Mouse (Mus musculus) forebrain, embryonic 16.5 days (tissue): ENCODE measurements at regions not wholly inside any gene's neighbourhood (a gene's known extent, or its start where the extent isn't known, plus 50 kb on each side); places are given as distances from the start of the nearest gene placed in this dataset.

ENCODE experiments used
- ATAC-seq: fragments of 200-750 bp; cut with Nextera tagmentation; 2 replicates; pipeline ENCODE4 v1.8.0; 2017; ENCODE audit warnings: mild to moderate bottlenecking, moderate library complexity
- H3K27ac ChIP-seq: fragments of 300-500 bp; sonication (generic); 2 replicates; pipeline ENCODE4 v1.5.1; 2014; ENCODE audit warnings: low read length, control low read depth
- H3K27me3 ChIP-seq: fragments of 300-500 bp; sonication (generic); replicated peaks from 2 replicates; pipeline ENCODE4 v1.6.1; 2014; ENCODE audit warnings: low read length; ENCODE audit not compliant: control insufficient read depth, insufficient read depth
- H3K36me3 ChIP-seq: fragments of 300-500 bp; sonication (generic); 2 replicates; pipeline ENCODE4 v1.6.1; 2014; ENCODE audit not compliant: control insufficient read depth, insufficient read depth
- H3K4me1 ChIP-seq: fragments of 300-500 bp; sonication (generic); replicated peaks from 2 replicates; pipeline ENCODE4 v1.6.1; 2014; ENCODE audit warnings: low read length; ENCODE audit not compliant: control insufficient read depth, insufficient read depth
- H3K4me2 ChIP-seq: fragments of 300-500 bp; sonication (generic); 2 replicates; pipeline ENCODE4 v1.6.1; 2014; ENCODE audit warnings: mild to moderate bottlenecking, low read length, control low read depth
- H3K4me3 ChIP-seq: fragments of 300-500 bp; sonication (generic); replicated peaks from 2 replicates; pipeline ENCODE4 v1.5.1; 2014; ENCODE audit warnings: mild to moderate bottlenecking, low read length, control low read depth
- H3K9ac ChIP-seq: fragments of 300-500 bp; sonication (generic); replicated peaks from 2 replicates; pipeline ENCODE4 v1.6.1; 2014; ENCODE audit warnings: low read depth, low read length, control low read depth
- H3K9me3 ChIP-seq: fragments of 300-500 bp; sonication (generic); 2 replicates; pipeline ENCODE4 v1.6.1; 2016; ENCODE audit warnings: low read length; ENCODE audit not compliant: control insufficient read depth
- WGBS: fragments of 180-500 bp; shearing (Covaris S2); extraction: QIAGEN DNeasy Blood & Tissue Kit; methylation state at CpG from one replicate; pipeline ENCODE4 v1.1.7; 2014; 5-methylcytosine and 5-hydroxymethylcytosine counted together

DNA sequence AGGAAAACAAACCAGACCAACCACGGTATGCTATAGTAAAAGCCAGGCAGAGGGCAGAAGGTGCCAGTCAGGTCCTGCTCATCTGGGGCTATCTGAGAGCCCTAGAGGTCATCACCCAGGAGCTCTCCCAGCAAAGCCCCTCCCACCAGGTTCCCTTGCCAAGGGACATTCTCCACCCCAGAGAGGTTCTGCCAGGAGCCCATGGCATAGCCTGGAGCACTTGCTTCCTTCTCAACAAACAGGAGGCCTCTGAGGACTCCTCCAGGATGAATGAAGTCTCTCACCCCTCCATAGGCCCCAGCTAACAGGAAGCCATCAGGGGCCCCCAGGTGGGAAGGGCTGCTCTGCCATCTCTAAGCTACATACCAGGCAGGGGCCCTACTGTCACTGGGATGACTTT, 70.0 kb downstream of the Zfp36l2 start:
- 89% methylated on average over 1 of the region's 1 CpGs for WGBS
- H3K27ac ChIP-seq: no peak overlapping the region
- no peaks in the 10 kb centered on the region for H3K9me3 ChIP-seq
- H3K9ac ChIP-seq: no peak overlapping the region
- no peak overlapping the region for H3K4me3 ChIP-seq
- no peaks in the 10 kb centered on the region for H3K27me3 ChIP-seq
- H3K36me3 ChIP-seq: no peaks in the 10 kb centered on the region
- no peak overlapping the region for H3K4me2 ChIP-seq
- ATAC-seq: no peak
- peaks cover 7% of the 10 kb centered on the region for H3K4me1 ChIP-seq

GRCm38 (mm10) chr17:84116340-84117279, 71.1 kb downstream of the Zfp36l2 start:
- Histone ChIP-seq H3K27me3 (no peaks in the 10 kb centered on the region), H3K4me3 (no peak overlapping the region), H3K4me2 (no peak overlapping the region), H3K9ac (no peak overlapping the region), H3K27ac (no peak overlapping the region), H3K9me3 (no peaks in the 10 kb centered on the region), H3K36me3 (no peaks in the 10 kb centered on the region), H3K4me1 (peaks cover 11% of the 10 kb centered on the region)
- 0 out of 2 replicates have a peak, but pooled peaks have one; percentile 4 for ATAC-seq
- WGBS: 86% methylated on average over 17 of the region's 17 CpGs

- WGBS: 37% methylated on average over 3 of the region's 3 CpGs
- Histone ChIP-seq H3K9me3 (no peaks in the 10 kb centered on the region), H3K36me3 (no peaks in the 10 kb centered on the region), H3K9ac (no peak overlapping the region), H3K4me3 (no peak overlapping the region), H3K27me3 (no peaks in the 10 kb centered on the region), H3K4me2 (no peak overlapping the region), H3K4me1 (peaks cover 11% of the 10 kb centered on the region), H3K27ac (no peak overlapping the region)
- peak; percentile 56 for ATAC-seq
Observed at GRCm38 (mm10) chr17:84115957-84116339, 71.8 kb downstream of the Zfp36l2 start.

- no peak for ATAC-seq
- H3K4me2 ChIP-seq: no peak overlapping the region
- H3K4me3 ChIP-seq: no peak overlapping the region
- H3K27me3 ChIP-seq: no peaks in the 10 kb centered on the region
- H3K36me3 ChIP-seq: no peaks in the 10 kb centered on the region
- 76% methylated on average over 8 of the region's 8 CpGs for WGBS
- H3K9ac ChIP-seq: no peak overlapping the region
- no peak overlapping the region for H3K27ac ChIP-seq
- H3K4me1 ChIP-seq: peaks cover 11% of the 10 kb centered on the region
- no peaks in the 10 kb centered on the region for H3K9me3 ChIP-seq
Observed at GRCm38 (mm10) chr17:84115133-84115532, 72.6 kb downstream of the Zfp36l2 start.

GRCm38 (mm10) chr17:84114279-84114994, 73.3 kb downstream of the Zfp36l2 start:
- Histone ChIP-seq H3K9ac (no peak overlapping the region), H3K4me3 (no peak overlapping the region), H3K9me3 (no peaks in the 10 kb centered on the region), H3K4me2 (no peak overlapping the region), H3K4me1 (peaks cover 11% of the 10 kb centered on the region), H3K36me3 (no peaks in the 10 kb centered on the region), H3K27me3 (no peaks in the 10 kb centered on the region), H3K27ac (no peak overlapping the region)
- 71% methylated on average over 9 of the region's 9 CpGs for WGBS
- ATAC-seq: no peak

GRCm38 (mm10) chr17:84113608-84114278, 74.0 kb downstream of the Zfp36l2 start:
- Histone ChIP-seq H3K4me3 (no peak overlapping the region), H3K36me3 (no peaks in the 10 kb centered on the region), H3K9me3 (no peaks in the 10 kb centered on the region), H3K27ac (no peak overlapping the region), H3K4me1 (peaks cover 11% of the 10 kb centered on the region), H3K9ac (no peak overlapping the region), H3K27me3 (no peaks in the 10 kb centered on the region), H3K4me2 (no peak overlapping the region)
- peak; percentile 32; the same call in 1 of the 2 replicates for ATAC-seq
- WGBS: 20% methylated on average over 8 of the region's 8 CpGs

DNA sequence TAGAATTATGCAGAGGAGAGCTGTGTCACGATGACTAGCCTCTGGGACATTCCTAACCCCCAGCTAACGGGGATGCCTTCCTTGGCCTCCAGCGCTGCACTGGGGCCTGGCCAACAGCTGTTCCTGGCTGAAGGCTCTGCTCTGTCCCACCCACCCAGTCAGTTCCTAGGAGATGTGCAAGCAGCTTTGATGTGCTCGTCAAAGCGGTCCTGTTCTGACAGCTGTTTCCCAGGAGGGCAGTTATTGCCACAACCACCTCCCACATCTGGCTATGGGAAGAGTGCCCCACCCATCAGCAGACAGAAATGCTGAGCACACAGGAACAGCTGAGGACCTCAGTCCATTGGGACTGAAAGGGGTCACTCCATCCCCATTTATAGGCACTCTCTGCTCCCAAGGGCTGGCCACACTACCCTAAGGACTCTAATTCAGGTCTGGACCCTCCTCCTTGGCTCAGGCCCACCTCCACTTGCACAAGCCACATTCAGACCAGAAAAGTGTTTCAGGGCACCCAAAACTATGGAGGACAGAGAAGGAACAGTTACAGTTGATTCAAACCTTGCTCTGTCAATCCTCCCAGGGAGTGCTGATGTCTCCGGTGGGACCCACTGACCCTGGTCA, 75.2 kb downstream of the Zfp36l2 start:
- H3K4me2 ChIP-seq: no peak overlapping the region
- no peak for ATAC-seq
- 44% methylated on average over 6 of the region's 6 CpGs for WGBS
- no peaks in the 10 kb centered on the region for H3K27me3 ChIP-seq
- peaks cover 11% of the 10 kb centered on the region for H3K4me1 ChIP-seq
- no peaks in the 10 kb centered on the region for H3K9me3 ChIP-seq
- no peak overlapping the region for H3K4me3 ChIP-seq
- H3K27ac ChIP-seq: no peak overlapping the region
- H3K9ac ChIP-seq: no peak overlapping the region
- H3K36me3 ChIP-seq: no peaks in the 10 kb centered on the region

- ATAC-seq: no peak
- H3K27ac ChIP-seq: no peak overlapping the region
- no peak overlapping the region for H3K9ac ChIP-seq
- H3K4me1 ChIP-seq: peaks cover 11% of the 10 kb centered on the region
- H3K4me2 ChIP-seq: no peak overlapping the region
- no peaks in the 10 kb centered on the region for H3K27me3 ChIP-seq
- no peaks in the 10 kb centered on the region for H3K9me3 ChIP-seq
- 84% methylated on average over 10 of the region's 10 CpGs for WGBS
- no peaks in the 10 kb centered on the region for H3K36me3 ChIP-seq
- no peak overlapping the region for H3K4me3 ChIP-seq
Observed at GRCm38 (mm10) chr17:84111787-84112370, 75.9 kb downstream of the Zfp36l2 start.
